ENCODE assay signal across 8 mouse cellular contexts in the genomic region with DNA sequence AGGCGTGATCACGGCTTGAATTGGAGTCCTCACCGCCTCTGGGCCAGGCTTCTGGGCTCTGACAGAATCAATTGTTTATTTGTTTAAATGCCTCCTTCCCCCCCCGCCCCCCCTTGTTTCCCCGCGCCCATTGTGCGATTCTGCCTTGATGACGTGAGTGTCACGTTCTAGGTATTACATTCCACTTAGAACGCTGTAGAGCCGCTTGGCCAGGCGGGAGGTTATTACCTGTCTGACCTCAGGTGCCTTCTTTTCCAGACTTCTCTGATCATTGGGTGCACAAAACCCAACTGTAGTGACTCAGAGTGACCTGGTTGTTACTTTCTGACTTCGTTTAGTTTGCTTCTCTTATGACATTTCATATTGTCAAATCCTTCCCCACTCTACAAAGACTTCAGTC. TPM values are rescaled to one million over a fixed set of nuclear protein-coding genes. Genes with fewer than 3 reads are reported as not detected.
A peak's percentile ranks its signal among the peaks of the same experiment; 100 is the strongest.
DNase-seq lines count a peak whose midpoint lies in the region; ATAC-seq and TF ChIP-seq lines count a peak whose summit lies in the region.

No protein-coding gene starts in this region.

- peak overlapping the region; percentile 65 for H3K4me2 ChIP-seq in heart, embryonic 14.5 days (ENCODE audit: low read length)
- H3K4me2 ChIP-seq in hindbrain, postnatal 0 days (ENCODE audit: low read depth, low read length) = peak overlapping the region; percentile 66
- peak overlapping the region; percentile 68 for H3K4me2 ChIP-seq in stomach, postnatal 0 days (replicated peaks; ENCODE audit: low read depth)

- H3K9ac ChIP-seq in heart, embryonic 14.5 days (ENCODE audit: low read length) = peak overlapping the region; percentile 86
- H3K9ac ChIP-seq in hindbrain, postnatal 0 days (replicated peaks; ENCODE audit: low read length) = peak overlapping the region; percentile 90
- peak overlapping the region; percentile 95 for H3K9ac ChIP-seq in stomach, postnatal 0 days (ENCODE audit: low read length)

- peak overlapping the region; percentile 53 to 76 for H3K27ac ChIP-seq in heart, embryonic 14.5 days (replicated peaks in 1 of 2; ENCODE audit: control insufficient read depth in 1 of 2, insufficient read depth in 1 of 2, low read depth in 2 of 2, low read length in 2 of 2)
- H3K27ac ChIP-seq in bone marrow macrophage, adult 2 months (ENCODE audit: insufficient read depth, low read depth, low read length) = peak overlapping the region; percentile 68
- peak overlapping the region; percentile 89 for H3K27ac ChIP-seq in hindbrain, postnatal 0 days
- peak overlapping the region; percentile 94 for H3K27ac ChIP-seq in stomach, postnatal 0 days (replicated peaks)

- H3K4me1 ChIP-seq in heart, embryonic 14.5 days (ENCODE audit: control insufficient read depth in 2 of 2, insufficient read depth in 2 of 2, low read length in 2 of 2) = peaks cover 2 to 8% of the 10 kb centered on the region in 2 experiments; a peak in 3 of 4 replicates
- peaks cover 9% of the 10 kb centered on the region for H3K4me1 ChIP-seq in bone marrow macrophage, adult 2 months (ENCODE audit: control insufficient read depth, insufficient read depth, low read length)
- H3K4me1 ChIP-seq in hindbrain, postnatal 0 days (ENCODE audit: insufficient read depth, low read length) = no peaks in the 10 kb centered on the region
- H3K4me1 ChIP-seq in stomach, postnatal 0 days (replicated peaks; ENCODE audit: control insufficient read depth, insufficient read depth) = no peaks in the 10 kb centered on the region

- no peak for ATAC-seq in heart, embryonic 14.5 days (ENCODE audit: insufficient number of reproducible peaks, insufficient read depth, low FRiP score, low read depth)
- ATAC-seq in hindbrain, postnatal 0 days = peak; percentile 19
- ATAC-seq in stomach, postnatal 0 days (ENCODE audit: low FRiP score, low TSS enrichment) = peak; percentile 62

- H3K9me3 ChIP-seq in heart, embryonic 14.5 days (ENCODE audit: control insufficient read depth, low read length) = no peaks in the 10 kb centered on the region
- no peaks in the 10 kb centered on the region for H3K9me3 ChIP-seq in hindbrain, postnatal 0 days (ENCODE audit: low read length)
- H3K9me3 ChIP-seq in stomach, postnatal 0 days (ENCODE audit: control insufficient read depth, low read length) = no peaks in the 10 kb centered on the region

- intact Hi-C loops in heart, postnatal 25 days (cut with DNase I) = loop anchor here (2.0 kb wide), 1 partner anchor 20 kb away; no protein-coding TSS in a partner anchor

- peak overlapping the region; percentile 75 to 79 for H3K4me3 ChIP-seq in heart, embryonic 14.5 days (ENCODE audit: control insufficient read depth in 1 of 2, insufficient read depth in 1 of 2, low read depth in 1 of 2, low read length in 2 of 2)
- H3K4me3 ChIP-seq in bone marrow macrophage, adult 2 months (ENCODE audit: insufficient read depth, low read length) = peak overlapping the region; percentile 95
- peak overlapping the region; percentile 92 for H3K4me3 ChIP-seq in hindbrain, postnatal 0 days (ENCODE audit: low read length)
- H3K4me3 ChIP-seq in stomach, postnatal 0 days (ENCODE audit: low read depth, low read length) = peak overlapping the region; percentile 94

- no peak for TF ChIP-seq POLR2A in bone marrow macrophage, adult 2 months (IDR thresholded peaks at IDR 0.05; ENCODE audit: borderline replicate concordance, low read depth, low read length)

- DNase-seq in heart, postnatal 25 days (ENCODE audit: low spot score) = no peak
- DNase-seq in hindbrain, postnatal 0 days (ENCODE audit: low spot score) = no peak
- DNase-seq in lung, postnatal 25 days (ENCODE audit: low spot score) = peak; percentile 32
- peak; percentile 53 for DNase-seq in stomach, postnatal 0 days (ENCODE audit: low spot score)
- DNase-seq in cerebellum, postnatal 25 days = no peak
- DNase-seq in retina, embryonic 14.5 days (ENCODE audit: low spot score) = no peak

- H3K36me3 ChIP-seq in heart, embryonic 14.5 days (ENCODE audit: control insufficient read depth, insufficient read depth, low read length) = no peaks in the 10 kb centered on the region
- H3K36me3 ChIP-seq in hindbrain, postnatal 0 days (ENCODE audit: insufficient read depth, low read length) = no peaks in the 10 kb centered on the region
- H3K36me3 ChIP-seq in stomach, postnatal 0 days (ENCODE audit: control insufficient read depth, insufficient read depth, low read length) = no peaks in the 10 kb centered on the region

- WGBS in heart, embryonic 14.5 days = 3% methylated on average over 13 of the region's 13 CpGs
- whole genome bisulfite sequencing in hindbrain, postnatal 0 days = 1% methylated on average over 12 of the region's 13 CpGs
- 2% methylated on average over 12 of the region's 13 CpGs for WGBS in stomach, postnatal 0 days

- TF ChIP-seq CTCF in bone marrow macrophage, adult 2 months (IDR thresholded peaks at IDR 0.05; ENCODE audit: low read depth, low read length) = no peak
- TF ChIP-seq CTCF in hindbrain, postnatal 0 days (IDR thresholded peaks at IDR 0.05; ENCODE audit: low read depth) = no peak
- no peak for TF ChIP-seq CTCF in stomach, postnatal 0 days (IDR thresholded peaks at IDR 0.05; ENCODE audit: low read depth)

- no peak for TF ChIP-seq EP300 in stomach, postnatal 0 days (optimal IDR thresholded peaks at IDR 0.05)

- no peaks in the 10 kb centered on the region for H3K27me3 ChIP-seq in heart, embryonic 14.5 days (ENCODE audit: control insufficient read depth, insufficient read depth, low read length)
- H3K27me3 ChIP-seq in hindbrain, postnatal 0 days (ENCODE audit: insufficient read depth, low read length) = no peaks in the 10 kb centered on the region
- no peaks in the 10 kb centered on the region for H3K27me3 ChIP-seq in stomach, postnatal 0 days (ENCODE audit: control insufficient read depth, insufficient read depth, low read length)

RNA-seq across cellular contexts. Expression of gene Lmbrd1, which starts 0.6 kb away (rescaled TPM):
- polyA plus RNA-seq in heart, embryonic 14.5 days (2014; fragmentation: Nextera tagmentation; extraction: Ambion mirVana) = 25.9 and 31.9 TPM in 2 replicates
- 10 to 100 TPM; 34.0 to 41.3 TPM for total RNA-seq in heart, postnatal 25 days (2021)
- polyA plus RNA-seq in bone marrow macrophage, adult 2 months (2012; ENCODE audit: insufficient read depth, insufficient read length, missing spikeins) = 111 and 124 TPM in 2 replicates
- 31.0 and 42.0 TPM in 2 replicates for total RNA-seq in hindbrain, postnatal 0 days (2014; rRNA removed)
- polyA plus RNA-seq in hindbrain, postnatal 0 days (2015; fragmentation: Nextera tagmentation; extraction: Ambion mirVana) = 51.9 and 57.0 TPM in 2 replicates
- polyA plus RNA-seq in stomach, postnatal 0 days (2015; fragmentation: Nextera tagmentation; extraction: Ambion mirVana) = 33.6 and 35.2 TPM in 2 replicates

Comparison
In these comparisons a context has a peak if more than half of its experiments do, and no peak if none do; other contexts are left out.
1. DNase-seq: peak in lung, postnatal 25 days (single experiment) and stomach, postnatal 0 days (single experiment); none in heart, postnatal 25 days (single experiment), hindbrain, postnatal 0 days (single experiment), cerebellum, postnatal 25 days (0 of 2) and retina, embryonic 14.5 days (single experiment).
2. Peak in every context shown above with its lines, with median percentiles within 50 percentile points of each other: H3K27ac ChIP-seq, H3K4me2 ChIP-seq, H3K4me3 ChIP-seq and H3K9ac ChIP-seq.